Mouse (Mus musculus): ENCODE results near the gene Tyk2. TPM values are rescaled to one million over a fixed set of nuclear protein-coding genes. Genes with fewer than 3 reads are reported as not detected.

Tyk2 gene
- total RNA-seq, 4 experiments from 2014 or later: 4.9 to 6.0 (median 5.8) TPM

GRCm38 (mm10) chr9:21067006-21067684 is 63.9 kb downstream of the Tyk2 start, which contains the start of gene Zglp1:
Gene Zglp1, minus strand, starts transcription at chr9:21067093.
- no peak for DNase-seq (ENCODE audit: low spot score in 2 of 2)

GRCm38 (mm10) chr9:21062928-21063327 is 68.1 kb downstream of the Tyk2 start:
- DNase-seq (ENCODE audit: low spot score in 2 of 2): no peak

Small RNA genes lying within 50 kb of the gene (microRNA-seq; reads per million reads assigned to microRNA genes)
- not detected for gene Mir7082

Other genes with a start within 250 kb of the Tyk2 start
- 10 to 100 TPM in 1 of 4 experiments, 1 to 10 TPM in 3; 6.8 to 10.9 (median 8.3) TPM for gene Ppan, start 243.1 kb downstream of the Tyk2 start, total RNA-seq (2022)
- 100 to 1,000 TPM in 3 of 4 experiments, 10 to 100 TPM in 1; 95.7 to 105 (median 102) TPM for gene Eif3g, start 232.6 kb downstream of the Tyk2 start, total RNA-seq (2022)
- gene Dnmt1, start 171.4 kb downstream of the Tyk2 start, total RNA-seq (2022): 1 to 10 TPM; 5.5 to 6.0 (median 5.8) TPM
- 1 to 10 TPM in 1 of 4 experiments, under 1 TPM in 3; 0.46 to 1.1 (median 0.74) TPM for gene S1pr2, start 154.5 kb downstream of the Tyk2 start, total RNA-seq (2022)
- 10 to 100 TPM; 53.7 to 58.9 (median 55.7) TPM for gene Mrpl4, start 128.5 kb downstream of the Tyk2 start, total RNA-seq (2022)
- 1 to 10 TPM; 1.3 to 2.3 (median 1.4) TPM for gene Icam1, start 115.3 kb downstream of the Tyk2 start, total RNA-seq (2022)
- 1 to 10 TPM; 1.3 to 2.7 (median 1.8) TPM for gene Icam4, start 101.9 kb downstream of the Tyk2 start, total RNA-seq (2022)
- under 1 TPM in 1 of 4 experiments, not detected in 3; 0.08 TPM for gene Icam5, start 99.2 kb downstream of the Tyk2 start, total RNA-seq (2022)
- gene Zglp1, start 64.2 kb downstream of the Tyk2 start, total RNA-seq (2022): not detected
- under 1 TPM in 2 of 4 experiments, not detected in 2; 0.19 to 0.39 TPM for gene Gm49373, start 58.1 kb downstream of the Tyk2 start, total RNA-seq (2022)
- 10 to 100 TPM; 47.9 to 55.2 (median 51.4) TPM for gene Fdx1l, start 57.6 kb downstream of the Tyk2 start, total RNA-seq (2022)
- 1 to 10 TPM in 1 of 4 experiments, under 1 TPM in 3; 0.15 to 2.5 (median 0.34) TPM for gene Gm38431, start 39.2 kb downstream of the Tyk2 start, total RNA-seq (2022)
- 10 to 100 TPM; 13.0 to 15.6 (median 14.3) TPM for gene Raver1, start 39.2 kb downstream of the Tyk2 start, total RNA-seq (2022)
- gene Cdc37, start 18.7 kb upstream of the Tyk2 start, total RNA-seq (2022): 100 to 1,000 TPM in 3 of 4 experiments, 10 to 100 TPM in 1; 95.0 to 132 (median 111) TPM
- gene Pde4a, start 34.5 kb upstream of the Tyk2 start, total RNA-seq (2022): 10 to 100 TPM; 40.7 to 51.5 (median 47.0) TPM
- 10 to 100 TPM; 54.9 to 59.4 (median 57.4) TPM for gene Keap1, start 108.1 kb upstream of the Tyk2 start, total RNA-seq (2022)
- gene S1pr5, start 117.2 kb upstream of the Tyk2 start, total RNA-seq (2022): under 1 TPM; 0.10 to 0.29 (median 0.15) TPM
- 10 to 100 TPM; 74.3 to 87.3 (median 80.7) TPM for gene Atg4d, start 134.1 kb upstream of the Tyk2 start, total RNA-seq (2022)
- gene Kri1, start 156.7 kb upstream of the Tyk2 start, total RNA-seq (2022): 10 to 100 TPM in 3 of 4 experiments, 1 to 10 TPM in 1; 8.4 to 13.0 (median 11.4) TPM
- 10 to 100 TPM in 3 of 4 experiments, 1 to 10 TPM in 1; 8.8 to 10.7 (median 10.6) TPM for gene Cdkn2d, start 160.2 kb upstream of the Tyk2 start, total RNA-seq (2022)
- gene Ap1m2, start 181.1 kb upstream of the Tyk2 start, total RNA-seq (2022): not detected
- 100 to 1,000 TPM; 155 to 165 (median 161) TPM for gene Slc44a2, start 189.5 kb upstream of the Tyk2 start, total RNA-seq (2022)
- 10 to 100 TPM; 15.8 to 20.6 (median 18.9) TPM for gene Ilf3, start 236.6 kb upstream of the Tyk2 start, total RNA-seq (2022)

All from gastrocnemius, adult 8-10 months (tissue).